Mouse (Mus musculus): Measurements from ENCODE around the gene Tnrc6a. TPM values are rescaled to one million over a fixed set of nuclear protein-coding genes. Genes with fewer than 3 reads are reported as not detected.
"Not testable (repeated sequence)": the region's sequence is repeated elsewhere in the genome, so short reads cannot be mapped to it uniquely, and the experiment has no call there.

Tnrc6a gene
- 38.5 and 38.8 TPM in 2 replicates for polyA plus RNA-seq (2015; fragmentation: Nextera tagmentation; extraction: Ambion mirVana)

- Histone ChIP-seq H3K36me3 (0 out of 2 replicates have a peak, but pooled peaks cover 15% of the 10 kb centered on the region), H3K27ac (peak within 1 kb of the TSS; percentile 97), H3K27me3 (no peaks in the 10 kb centered on the region), H3K9ac (peak within 1 kb of the TSS; percentile 99), H3K9me3 (no peaks in the 10 kb centered on the region), H3K4me1 (peaks cover 34% of the 10 kb centered on the region), H3K4me2 (peak within 1 kb of the TSS; percentile 62), H3K4me3 (peak within 1 kb of the TSS; percentile 100)
- peak; percentile 97 for ATAC-seq (ENCODE audit: borderline replicate concordance, extremely low read depth, low FRiP score, low TSS enrichment)
- under 1% methylated on average over 54 of the region's 55 CpGs for WGBS
Measured at GRCm38 (mm10) chr7:123123665-123124298, at the start of gene Tnrc6a. TSS of gene Tnrc6a (plus strand) at chr7:123123885.

- Histone ChIP-seq H3K4me1 (peaks cover 18% of the 10 kb centered on the region), H3K27me3 (no peaks in the 10 kb centered on the region), H3K9me3 (no peaks in the 10 kb centered on the region), H3K36me3 (no peaks in the 10 kb centered on the region), H3K9ac (no peak overlapping the region), H3K4me3 (no peak overlapping the region), H3K4me2 (no peak overlapping the region), H3K27ac (no peak overlapping the region)
- 66% methylated on average over 4 of the region's 4 CpGs for WGBS
- ATAC-seq (ENCODE audit: borderline replicate concordance, extremely low read depth, low FRiP score, low TSS enrichment), result no peak
Measured at GRCm38 (mm10) chr7:123082236-123082635, 41.4 kb upstream of the Tnrc6a start.

- Histone ChIP-seq H3K4me3 (no peak overlapping the region), H3K4me2 (no peak overlapping the region), H3K9me3 (no peaks in the 10 kb centered on the region), H3K9ac (no peak overlapping the region), H3K27me3 (no peaks in the 10 kb centered on the region), H3K27ac (no peak overlapping the region), H3K4me1 (peaks cover 22% of the 10 kb centered on the region), H3K36me3 (no peaks in the 10 kb centered on the region)
- ATAC-seq (ENCODE audit: borderline replicate concordance, extremely low read depth, low FRiP score, low TSS enrichment), result no peak
- 17% methylated on average over 12 of the region's 12 CpGs for WGBS
Measured at GRCm38 (mm10) chr7:123083441-123084123, 40.1 kb upstream of the Tnrc6a start.

- H3K9me3 ChIP-seq, result no peaks in the 10 kb centered on the region
- WGBS, result under 1% methylated on average over 7 of the region's 7 CpGs
- H3K9ac ChIP-seq, result no peak overlapping the region
- peaks cover 22% of the 10 kb centered on the region for H3K4me1 ChIP-seq
- H3K4me3 ChIP-seq, result no peak overlapping the region
- 0 out of 2 replicates have a peak overlapping the region, but pooled peaks have one; percentile 0 for H3K27ac ChIP-seq
- H3K36me3 ChIP-seq, result no peaks in the 10 kb centered on the region
- H3K4me2 ChIP-seq, result peak overlapping the region; percentile 24
- peak; percentile 77; the same call in 1 of the 2 replicates for ATAC-seq (ENCODE audit: borderline replicate concordance, extremely low read depth, low FRiP score, low TSS enrichment)
- H3K27me3 ChIP-seq, result no peaks in the 10 kb centered on the region
Measured at GRCm38 (mm10) chr7:123084180-123084691, 39.4 kb upstream of the Tnrc6a start.

- Histone ChIP-seq H3K4me2 (peak overlapping the region; percentile 24), H3K9me3 (no peaks in the 10 kb centered on the region), H3K36me3 (no peaks in the 10 kb centered on the region), H3K27ac (0 out of 2 replicates have a peak overlapping the region, but pooled peaks have one; percentile 0), H3K27me3 (no peaks in the 10 kb centered on the region), H3K4me3 (no peak overlapping the region), H3K9ac (no peak overlapping the region), H3K4me1 (peaks cover 22% of the 10 kb centered on the region)
- WGBS, result 13% methylated on average over 13 of the region's 13 CpGs
- peak; percentile 43; the same call in 1 of the 2 replicates for ATAC-seq (ENCODE audit: borderline replicate concordance, extremely low read depth, low FRiP score, low TSS enrichment)
Measured at GRCm38 (mm10) chr7:123084708-123085107, 39.0 kb upstream of the Tnrc6a start.

- Histone ChIP-seq H3K27ac (no peak overlapping the region), H3K9ac (no peak overlapping the region), H3K9me3 (no peaks in the 10 kb centered on the region), H3K36me3 (no peaks in the 10 kb centered on the region), H3K4me2 (no peak overlapping the region), H3K27me3 (no peaks in the 10 kb centered on the region), H3K4me1 (peaks cover 17% of the 10 kb centered on the region), H3K4me3 (no peak overlapping the region)
- 87% methylated on average over 4 of the region's 4 CpGs for WGBS
- ATAC-seq (ENCODE audit: borderline replicate concordance, extremely low read depth, low FRiP score, low TSS enrichment), result no peak
Measured at GRCm38 (mm10) chr7:123088920-123089319, 34.8 kb upstream of the Tnrc6a start.

- no peaks in the 10 kb centered on the region for H3K27me3 ChIP-seq
- peak overlapping the region; percentile 95; the same call in 1 of the 2 replicates for H3K27ac ChIP-seq
Measured at GRCm38 (mm10) chr7:123096344-123097120, 27.2 kb upstream of the Tnrc6a start.

GRCm38 (mm10) chr7:123097891-123098750, 25.6 kb upstream of the Tnrc6a start:
- Histone ChIP-seq H3K27ac (peak overlapping the region; percentile 95), H3K4me2 (peak overlapping the region; percentile 41), H3K9me3 (no peaks in the 10 kb centered on the region), H3K27me3 (no peaks in the 10 kb centered on the region), H3K4me3 (peak overlapping the region; percentile 4; the same call in 1 of the 2 replicates), H3K36me3 (no peaks in the 10 kb centered on the region), H3K9ac (no peak overlapping the region), H3K4me1 (peaks cover 24% of the 10 kb centered on the region)
- peak; percentile 93 for ATAC-seq (ENCODE audit: borderline replicate concordance, extremely low read depth, low FRiP score, low TSS enrichment)
- 8% methylated on average over 16 of the region's 16 CpGs for WGBS

More at GRCm38 (mm10) chr7:123096344-123097120, 27.2 kb upstream of the Tnrc6a start:
- H3K36me3 ChIP-seq, result no peaks in the 10 kb centered on the region
- ATAC-seq (ENCODE audit: borderline replicate concordance, extremely low read depth, low FRiP score, low TSS enrichment), result no peak
- no peak overlapping the region for H3K9ac ChIP-seq
- no peak overlapping the region for H3K4me2 ChIP-seq
- H3K9me3 ChIP-seq, result no peaks in the 10 kb centered on the region
- H3K4me3 ChIP-seq, result no peak overlapping the region
- peaks cover 24% of the 10 kb centered on the region for H3K4me1 ChIP-seq
- WGBS, result 63% methylated on average over 12 of the region's 12 CpGs

GRCm38 (mm10) chr7:123101295-123101694, 22.4 kb upstream of the Tnrc6a start:
- Histone ChIP-seq H3K27ac (no peak overlapping the region), H3K4me3 (no peak overlapping the region), H3K4me2 (no peak overlapping the region), H3K9ac (no peak overlapping the region), H3K27me3 (no peaks in the 10 kb centered on the region), H3K4me1 (peaks cover 24% of the 10 kb centered on the region), H3K9me3 (no peaks in the 10 kb centered on the region), H3K36me3 (no peaks in the 10 kb centered on the region)
- ATAC-seq (ENCODE audit: borderline replicate concordance, extremely low read depth, low FRiP score, low TSS enrichment), result no peak
- WGBS, result 71% methylated on average over 3 of the region's 3 CpGs

GRCm38 (mm10) chr7:123105381-123105780, 18.3 kb upstream of the Tnrc6a start:
- H3K4me1 ChIP-seq, result peaks cover 27% of the 10 kb centered on the region
- H3K9me3 ChIP-seq; H3K27ac ChIP-seq; H3K4me2 ChIP-seq; ATAC-seq (ENCODE audit: borderline replicate concordance, extremely low read depth, low FRiP score, low TSS enrichment); H3K9ac ChIP-seq; H3K27me3 ChIP-seq; H3K36me3 ChIP-seq; H3K4me3 ChIP-seq: not testable (repeated sequence)
- WGBS, result 13% methylated on average over 1 of the region's 1 CpGs

- no peak overlapping the region for H3K4me2 ChIP-seq
- H3K27ac ChIP-seq, result no peak overlapping the region
- H3K36me3 ChIP-seq, result no peaks in the 10 kb centered on the region
- no peaks in the 10 kb centered on the region for H3K27me3 ChIP-seq
- WGBS, result 29% methylated on average over 1 of the region's 1 CpGs
- no peaks in the 10 kb centered on the region for H3K9me3 ChIP-seq
- H3K4me3 ChIP-seq, result no peak overlapping the region
- H3K9ac ChIP-seq, result no peak overlapping the region
- peaks cover 32% of the 10 kb centered on the region for H3K4me1 ChIP-seq
- ATAC-seq (ENCODE audit: borderline replicate concordance, extremely low read depth, low FRiP score, low TSS enrichment), result no peak
Measured at GRCm38 (mm10) chr7:123105906-123106305, 17.8 kb upstream of the Tnrc6a start.

Measured in lung, embryonic 15.5 days (tissue).